Mouse (Mus musculus) ZHBTc4 (cell line): ENCODE measurements at regions not wholly inside any gene's neighbourhood (a gene's known extent, or its start where the extent isn't known, plus 50 kb on each side); places are given as distances from the start of the nearest gene placed in this dataset.

ENCODE experiments used
- DNase-seq: peaks from one replicate; pipeline ENCODE4 v3.0.0-alpha.2; 2011; ENCODE audit warnings: low read depth, low spot score

GRCm38 (mm10) chr8:60372681-60373398 is 130.2 kb downstream of the Gm10283 start:
- no peak for DNase-seq

GRCm38 (mm10) chr8:60348291-60348690 is 154.7 kb downstream of the Gm10283 start:
- no peak for DNase-seq

GRCm38 (mm10) chr8:60345830-60346420 is 157.1 kb downstream of the Gm10283 start:
- peak; percentile 61 for DNase-seq

- DNase-seq: no peak
Observed at GRCm38 (mm10) chr8:60315478-60315877, 187.5 kb downstream of the Gm10283 start.

GRCm38 (mm10) chr8:60313977-60314854 is 188.8 kb downstream of the Gm10283 start:
- DNase-seq: no peak

- DNase-seq: no peak
Observed at GRCm38 (mm10) chr8:60310136-60310535, 192.9 kb downstream of the Gm10283 start.

GRCm38 (mm10) chr8:60301282-60301681 is 201.7 kb downstream of the Gm10283 start:
- DNase-seq: no peak

GRCm38 (mm10) chr8:60277211-60277801 is 225.7 kb downstream of the Gm10283 start:
- no peak for DNase-seq

- DNase-seq: no peak
Observed at GRCm38 (mm10) chr8:60250341-60250740, 252.7 kb downstream of the Gm10283 start.

- DNase-seq: peak; percentile 53
Observed at GRCm38 (mm10) chr8:60249704-60250103, 253.3 kb downstream of the Gm10283 start.

- no peak for DNase-seq
Observed at GRCm38 (mm10) chr8:60247601-60248000, 255.4 kb downstream of the Gm10283 start.

GRCm38 (mm10) chr8:60241366-60241765 is 261.6 kb downstream of the Gm10283 start:
- DNase-seq: no peak

GRCm38 (mm10) chr8:60220946-60221345 is 282.1 kb downstream of the Gm10283 start:
- no peak for DNase-seq

- no peak for DNase-seq
Observed at GRCm38 (mm10) chr8:60195641-60196040, 307.4 kb downstream of the Gm10283 start.

GRCm38 (mm10) chr8:60167716-60168272 is 335.2 kb downstream of the Gm10283 start:
- no peak for DNase-seq
